Mouse (Mus musculus) gastrocnemius, adult 2 months (tissue): ENCODE results near the gene Tfip11. TPM values are rescaled to one million over a fixed set of nuclear protein-coding genes. Genes with fewer than 3 reads are reported as not detected.
"Not testable (repeated sequence)": the region's sequence is repeated elsewhere in the genome, so short reads cannot be mapped to it uniquely, and the experiment has no call there.

Experiments used
- DNase-seq: peaks from one replicate; pipeline ENCODE4 v3.0.0; 2022
- H3K27ac ChIP-seq: fragments of 200-600 bp; 2 replicates; pipeline ENCODE4 v1.8.1; 2022; ENCODE audit warnings: mild to moderate bottlenecking
- H3K4me3 ChIP-seq: fragments of 200-600 bp; 2 replicates; pipeline ENCODE4 v1.8.1; 2022; ENCODE audit warnings: mild to moderate bottlenecking, moderate library complexity
- CTCF ChIP-seq: fragments of 200-600 bp; IDR thresholded peaks from 2 replicates; pipeline ENCODE4 v1.8.1; 2022; ENCODE audit warnings: antibody characterized with exemption, mild to moderate bottlenecking, moderate library complexity
- intact Hi-C: fragments of 180-260 bp; cut with DNase I; formaldehyde crosslinking; loops from one replicate; pipeline ENCODE4 v1.15.1; 2025
- total RNA-seq, 2 experiments: library from RNA; stranded (reverse); gene quantifications; 2 replicates each; pipeline ENCODE4 v1.2.3; 2021

Gene Tfip11
- total RNA-seq, 2 experiments from 2014 or later, result 10.6 to 15.5 TPM

GRCm38 (mm10) chr5:112302310-112302709, 23.8 kb upstream of the Tfip11 start:
- intact Hi-C loops, result no loop called here
- Histone ChIP-seq H3K4me3 (no peak overlapping the region), H3K27ac (no peak overlapping the region)
- no peak for DNase-seq
- no peak for TF ChIP-seq CTCF

GRCm38 (mm10) chr5:112305842-112306241, 20.3 kb upstream of the Tfip11 start:
- intact Hi-C loops, result no loop called here
- TF ChIP-seq CTCF, result no peak

GRCm38 (mm10) chr5:112313222-112313885, 12.8 kb upstream of the Tfip11 start:
- H3K27ac ChIP-seq, result no peak overlapping the region
- H3K4me3 ChIP-seq, result no peak overlapping the region
- peak; percentile 10 for DNase-seq
- no peak for TF ChIP-seq CTCF
- intact Hi-C loops, result no loop called here

More at GRCm38 (mm10) chr5:112305842-112306241, 20.3 kb upstream of the Tfip11 start:
- peak; percentile 8 for DNase-seq
- H3K4me3 ChIP-seq, result no peak overlapping the region
- no peak overlapping the region for H3K27ac ChIP-seq

GRCm38 (mm10) chr5:112316468-112316867, 9.7 kb upstream of the Tfip11 start:
- TF ChIP-seq CTCF, result no peak
- intact Hi-C loops, result no loop called here
- Histone ChIP-seq H3K4me3 (no peak overlapping the region), H3K27ac (no peak overlapping the region)
- no peak for DNase-seq

- H3K27ac ChIP-seq, result 0 out of 2 replicates have a peak overlapping the region, but pooled peaks have one; percentile 4
- no peak overlapping the region for H3K4me3 ChIP-seq
- DNase-seq, result peak; percentile 28
- TF ChIP-seq CTCF, result no peak
- intact Hi-C loops, result no loop called here
These were observed 8.8 kb upstream of the Tfip11 start for GRCm38 (mm10) chr5:112317328-112317727.

GRCm38 (mm10) chr5:112319343-112319742, 6.8 kb upstream of the Tfip11 start:
- peak; percentile 10 for DNase-seq
- H3K4me3 ChIP-seq, intact Hi-C loops: not testable (repeated sequence)

GRCm38 (mm10) chr5:112320379-112320778, 5.8 kb upstream of the Tfip11 start:
- TF ChIP-seq CTCF, result no peak
- intact Hi-C loops, result no loop called here
- no peak overlapping the region for H3K27ac ChIP-seq
- DNase-seq, result peak; percentile 14
- no peak overlapping the region for H3K4me3 ChIP-seq

More at GRCm38 (mm10) chr5:112319343-112319742, 6.8 kb upstream of the Tfip11 start:
- not testable (repeated sequence) for H3K27ac ChIP-seq

GRCm38 (mm10) chr5:112320936-112321335, 5.2 kb upstream of the Tfip11 start:
- Histone ChIP-seq H3K4me3 (no peak overlapping the region), H3K27ac (peak overlapping the region; percentile 38; the same call in 1 of the 2 replicates)
- peak; percentile 27 for DNase-seq
- intact Hi-C loops, result no loop called here
- TF ChIP-seq CTCF, result no peak

- DNase-seq, result no peak
- TF ChIP-seq CTCF, result no peak
- Histone ChIP-seq H3K4me3 (no peak overlapping the region), H3K27ac (peak overlapping the region; percentile 38; the same call in 1 of the 2 replicates)
- intact Hi-C loops, result no loop called here
These were observed 4.8 kb upstream of the Tfip11 start for GRCm38 (mm10) chr5:112321376-112321775.

- intact Hi-C loops, result no loop called here
- DNase-seq, result no peak
- no peak overlapping the region for H3K27ac ChIP-seq
These were observed 2.9 kb upstream of the Tfip11 start for GRCm38 (mm10) chr5:112323246-112323645.

GRCm38 (mm10) chr5:112324637-112325545, 1.3 kb upstream of the Tfip11 start:
- peak overlapping the region; percentile 89; the same call in 1 of the 2 replicates for H3K27ac ChIP-seq
- peak overlapping the region; percentile 95 for H3K4me3 ChIP-seq
- DNase-seq, result peak; percentile 37
- intact Hi-C loops, result no loop called here
- TF ChIP-seq CTCF, result no peak

More at GRCm38 (mm10) chr5:112323246-112323645, 2.9 kb upstream of the Tfip11 start:
- TF ChIP-seq CTCF, result no peak
- H3K4me3 ChIP-seq, result no peak overlapping the region

GRCm38 (mm10) chr5:112326446-112327009, 370 bp downstream of the Tfip11 start:
- intact Hi-C loops, result loop anchor here (1.0 to 2.0 kb wide), 2 partner anchors 17 to 52 kb away; partner anchors contain the start of genes Hps4 and Srrd
- no peak for TF ChIP-seq CTCF
- H3K4me3 ChIP-seq, result peak overlapping the region; percentile 95
- peak overlapping the region; percentile 89 for H3K27ac ChIP-seq
- no peak for DNase-seq
